Mouse (Mus musculus) erythroblast, embryonic 14.5 days (primary cell): ENCODE data around the gene Cybrd1. TPM values are rescaled to one million over a fixed set of nuclear protein-coding genes. Genes with fewer than 3 reads are reported as not detected.

ENCODE experiments used
- H3K27me3 ChIP-seq: 2 replicates; pipeline ENCODE4 v1.6.1; 2012; ENCODE audit warnings: inconsistent platforms; ENCODE audit not compliant: control insufficient read depth
- H3K36me3 ChIP-seq: 2 replicates; pipeline ENCODE4 v1.6.1; 2012; ENCODE audit warnings: mild to moderate bottlenecking, inconsistent platforms; ENCODE audit not compliant: control insufficient read depth
- H3K4me1 ChIP-seq: 2 replicates; pipeline ENCODE4 v1.6.1; 2012; ENCODE audit warnings: inconsistent platforms; ENCODE audit not compliant: control insufficient read depth
- H3K4me3 ChIP-seq: replicated peaks from 2 replicates; pipeline ENCODE3; 2012; ENCODE audit warnings: moderate library complexity, mild to moderate bottlenecking, inconsistent platforms
- H3K9me3 ChIP-seq: 2 replicates; pipeline ENCODE4 v1.6.1; 2012; ENCODE audit warnings: low read length, inconsistent platforms, mixed read lengths; ENCODE audit not compliant: control insufficient read depth
- GATA1 ChIP-seq: IDR thresholded peaks from 2 replicates; pipeline ENCODE4 v1.6.1; 2012; ENCODE audit warnings: low read length, inconsistent platforms, mixed read lengths
- TAL1 ChIP-seq: IDR thresholded peaks from 3 replicates; pipeline ENCODE4 v1.6.1; 2012; ENCODE audit warnings: low read length, inconsistent platforms, mixed read lengths
- polyA plus RNA-seq: library from polyadenylated mRNA; stranded (reverse); fragments of >175 nt; gene quantifications from 2 replicates; pipeline ENCODE4 v1.2.3, GENCODE M21; 2012

Gene Cybrd1
- polyA plus RNA-seq, 1 experiment = not detected

- TF ChIP-seq TAL1 = no peak
- TF ChIP-seq GATA1 = no peak
- Histone ChIP-seq H3K9me3 (no peaks in the 10 kb centered on the region), H3K4me3 (no peak overlapping the region), H3K4me1 (peaks cover 20% of the 10 kb centered on the region), H3K27me3 (no peaks in the 10 kb centered on the region), H3K36me3 (no peaks in the 10 kb centered on the region)
Measured at GRCm38 (mm10) chr2:71160307-71160861, 42.7 kb downstream of the Cybrd1 start.

- H3K9me3 ChIP-seq = no peaks in the 10 kb centered on the region
- peaks cover 20% of the 10 kb centered on the region for H3K4me1 ChIP-seq
- TF ChIP-seq TAL1 (no peak), GATA1 (no peak)
- H3K27me3 ChIP-seq = no peaks in the 10 kb centered on the region
- no peak overlapping the region for H3K4me3 ChIP-seq
- no peaks in the 10 kb centered on the region for H3K36me3 ChIP-seq
Measured at GRCm38 (mm10) chr2:71161558-71161957, 43.8 kb downstream of the Cybrd1 start.

DNA sequence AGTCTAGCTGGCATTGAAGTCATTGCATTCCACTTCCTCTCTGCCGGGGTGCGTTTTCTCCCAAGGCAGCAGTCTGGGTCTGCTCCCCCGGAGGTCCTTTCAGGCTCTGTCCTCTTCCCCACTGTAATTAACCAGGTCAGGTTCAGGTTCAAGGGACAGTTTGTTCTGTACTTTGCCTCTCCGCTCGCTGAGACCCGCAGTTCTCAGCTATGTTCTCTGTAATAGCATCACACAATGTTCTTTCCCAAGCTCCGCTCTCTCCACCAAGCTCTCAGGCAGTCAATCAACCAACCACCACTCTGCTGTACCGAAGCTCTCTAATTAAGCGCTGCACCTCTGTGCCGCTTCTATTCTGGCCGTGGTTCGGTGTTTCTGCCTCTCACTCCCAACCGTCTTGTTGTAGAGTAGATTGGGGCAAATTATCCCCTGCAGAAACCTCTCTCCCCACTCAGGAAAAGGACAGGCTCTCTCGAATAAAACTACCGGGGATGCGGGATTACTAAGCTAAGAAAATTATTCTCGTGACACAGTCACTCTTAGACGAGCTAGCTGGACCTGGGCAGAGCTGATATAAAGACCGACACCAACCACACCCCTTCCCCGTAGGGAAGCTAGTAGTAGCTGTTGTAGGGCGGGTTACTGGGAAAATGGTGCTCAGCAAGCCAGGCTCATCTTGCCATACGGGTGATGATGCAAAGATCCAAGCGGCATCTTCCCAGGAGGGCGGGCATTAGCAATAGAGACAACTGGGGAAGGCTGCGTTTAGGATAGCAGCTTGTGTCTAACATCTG is 45.3 kb downstream of the Cybrd1 start:
- Histone ChIP-seq H3K36me3 (no peaks in the 10 kb centered on the region), H3K4me1 (peaks cover 20% of the 10 kb centered on the region), H3K4me3 (no peak overlapping the region), H3K9me3 (no peaks in the 10 kb centered on the region), H3K27me3 (no peaks in the 10 kb centered on the region)
- TF ChIP-seq GATA1 (no peak), TAL1 (no peak)

GRCm38 (mm10) chr2:71167211-71167610 is 49.5 kb downstream of the Cybrd1 start:
- no peak overlapping the region for H3K4me3 ChIP-seq
- TF ChIP-seq GATA1 (no peak), TAL1 (no peak)
- no peaks in the 10 kb centered on the region for H3K9me3 ChIP-seq

DNA sequence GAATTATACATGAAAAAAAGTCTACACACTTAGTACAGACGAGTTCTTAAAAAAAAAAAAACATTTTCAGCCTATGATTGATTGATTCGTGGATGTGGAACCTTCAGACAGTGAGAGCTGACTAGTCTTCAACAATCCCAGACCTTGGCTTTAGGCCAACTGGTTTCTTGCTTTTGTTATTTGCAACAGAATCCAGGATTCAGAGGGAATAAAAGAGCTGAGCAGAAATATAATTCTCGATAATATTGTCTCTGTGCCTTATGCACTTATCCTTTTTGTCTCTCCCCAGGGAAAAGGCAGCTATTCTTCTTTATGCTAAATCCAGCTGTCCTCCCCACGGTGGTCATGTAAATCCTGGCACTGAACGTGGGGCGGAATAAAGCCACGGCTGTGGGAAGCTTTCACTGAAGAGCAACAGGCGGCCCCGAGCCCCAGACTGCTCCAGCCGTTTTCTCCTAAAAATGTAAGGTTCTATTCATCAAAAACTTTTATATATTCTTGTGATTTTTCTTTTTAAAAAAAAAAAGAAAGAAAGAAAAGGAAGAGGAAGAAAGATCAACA is 50.8 kb downstream of the Cybrd1 start:
- Histone ChIP-seq H3K27me3 (no peaks in the 10 kb centered on the region), H3K4me3 (no peak overlapping the region), H3K36me3 (no peaks in the 10 kb centered on the region), H3K9me3 (no peaks in the 10 kb centered on the region), H3K4me1 (peaks cover 7% of the 10 kb centered on the region)
- TF ChIP-seq GATA1 (no peak), TAL1 (no peak)

More at GRCm38 (mm10) chr2:71167211-71167610, 49.5 kb downstream of the Cybrd1 start:
- peaks cover 12% of the 10 kb centered on the region for H3K4me1 ChIP-seq
- no peaks in the 10 kb centered on the region for H3K27me3 ChIP-seq
- H3K36me3 ChIP-seq = no peaks in the 10 kb centered on the region

GRCm38 (mm10) chr2:71173031-71173430 is 55.3 kb downstream of the Cybrd1 start:
- Histone ChIP-seq H3K4me3 (no peak overlapping the region), H3K9me3 (no peaks in the 10 kb centered on the region), H3K27me3 (no peaks in the 10 kb centered on the region), H3K36me3 (no peaks in the 10 kb centered on the region), H3K4me1 (peaks cover 16% of the 10 kb centered on the region)
- TF ChIP-seq TAL1 (no peak), GATA1 (no peak)

- H3K4me3 ChIP-seq = no peak overlapping the region
- H3K9me3 ChIP-seq = no peaks in the 10 kb centered on the region
- no peak for TF ChIP-seq GATA1
- TF ChIP-seq TAL1 = no peak
- H3K27me3 ChIP-seq = no peaks in the 10 kb centered on the region
- no peaks in the 10 kb centered on the region for H3K36me3 ChIP-seq
- peaks cover 16% of the 10 kb centered on the region for H3K4me1 ChIP-seq
Measured at GRCm38 (mm10) chr2:71176329-71177249, 58.9 kb downstream of the Cybrd1 start.

DNA sequence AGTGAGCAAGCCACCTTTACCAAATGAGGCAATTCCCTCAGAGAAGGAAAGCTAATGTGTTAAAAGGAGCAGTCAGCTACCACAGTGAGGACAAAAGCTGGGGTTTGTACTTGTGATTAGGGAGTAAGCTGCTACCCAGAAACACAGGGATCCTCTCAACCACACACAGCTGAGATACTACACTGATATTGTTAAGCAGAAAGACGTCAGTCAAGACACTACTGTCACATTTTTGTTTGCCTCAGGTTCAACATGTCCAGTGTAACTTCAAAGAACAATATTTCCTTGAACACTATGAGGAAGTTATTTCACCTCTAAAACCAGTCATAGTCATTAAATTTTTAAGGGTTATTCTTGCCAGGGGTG is 59.5 kb downstream of the Cybrd1 start:
- no peaks in the 10 kb centered on the region for H3K27me3 ChIP-seq
- no peaks in the 10 kb centered on the region for H3K36me3 ChIP-seq
- H3K9me3 ChIP-seq = no peaks in the 10 kb centered on the region
- no peak overlapping the region for H3K4me3 ChIP-seq
- peaks cover 16% of the 10 kb centered on the region for H3K4me1 ChIP-seq
- TF ChIP-seq TAL1 (no peak), GATA1 (no peak)

- no peak for TF ChIP-seq GATA1
- H3K4me3 ChIP-seq = no peak overlapping the region
- no peaks in the 10 kb centered on the region for H3K9me3 ChIP-seq
- H3K27me3 ChIP-seq = no peaks in the 10 kb centered on the region
- H3K4me1 ChIP-seq = peaks cover 16% of the 10 kb centered on the region
- H3K36me3 ChIP-seq = no peaks in the 10 kb centered on the region
Measured at GRCm38 (mm10) chr2:71177760-71178159, 60.0 kb downstream of the Cybrd1 start.
